Mouse (Mus musculus) hindbrain, embryonic 14.5 days (tissue): ENCODE data around the gene Ccdc78. TPM values are rescaled to one million over a fixed set of nuclear protein-coding genes. Genes with fewer than 3 reads are reported as not detected.
"Not testable (repeated sequence)": the region's sequence is repeated elsewhere in the genome, so short reads cannot be mapped to it uniquely, and the experiment has no call there.

Experiments used
- ATAC-seq: fragments of 200-750 bp; cut with Nextera tagmentation; 2 replicates; pipeline ENCODE4 v1.8.0; 2017; ENCODE audit warnings: moderate number of reproducible peaks, mild to moderate bottlenecking, moderate TSS enrichment, moderate library complexity; ENCODE audit not compliant: low FRiP score
- DNase-seq: peaks from one replicate; pipeline ENCODE4 v3.0.0-alpha.2; 2015; ENCODE audit warnings: low spot score
- H3K27ac ChIP-seq: fragments of 300-500 bp; sonication (generic); 2 replicates; pipeline ENCODE4 v1.5.1; 2014; ENCODE audit warnings: mild to moderate bottlenecking, moderate library complexity
- H3K27me3 ChIP-seq: fragments of 300-500 bp; sonication (generic); 2 replicates; pipeline ENCODE4 v1.6.1; 2014; ENCODE audit warnings: mild to moderate bottlenecking, low read length, mixed read lengths; ENCODE audit not compliant: control insufficient read depth, insufficient read depth
- H3K36me3 ChIP-seq: fragments of 300-500 bp; sonication (generic); replicated peaks from 2 replicates; pipeline ENCODE4 v1.6.1; 2014; ENCODE audit not compliant: control insufficient read depth, insufficient read depth
- H3K4me1 ChIP-seq: fragments of 300-500 bp; sonication (generic); replicated peaks from 2 replicates; pipeline ENCODE4 v1.6.1; 2014; ENCODE audit warnings: antibody characterized with exemption, low read length, mixed read lengths; ENCODE audit not compliant: control insufficient read depth, insufficient read depth
- H3K4me2 ChIP-seq: fragments of 300-500 bp; sonication (generic); replicated peaks from 2 replicates; pipeline ENCODE4 v1.6.1; 2014; ENCODE audit warnings: mild to moderate bottlenecking, moderate library complexity
- H3K4me3 ChIP-seq: fragments of 300-500 bp; sonication (generic); replicated peaks from 2 replicates; pipeline ENCODE4 v1.5.1; 2014; ENCODE audit warnings: mild to moderate bottlenecking, low read length
- H3K9ac ChIP-seq: fragments of 300-500 bp; sonication (generic); 2 replicates; pipeline ENCODE4 v1.6.1; 2014
- H3K9me3 ChIP-seq: fragments of 300-500 bp; sonication (generic); 2 replicates; pipeline ENCODE4 v1.6.1; 2016; ENCODE audit warnings: low read length; ENCODE audit not compliant: control insufficient read depth
- WGBS: fragments of 180-500 bp; shearing (Covaris S2); extraction: QIAGEN DNeasy Blood & Tissue Kit; methylation state at CpG from one replicate; pipeline ENCODE4 v1.1.7; 2014; 5-methylcytosine and 5-hydroxymethylcytosine counted together
- polyA plus RNA-seq: library from polyadenylated mRNA; unstranded; fragments of >200 nt; fragmentation: Nextera tagmentation; extraction: Ambion mirVana; gene quantifications from 2 replicates; pipeline ENCODE4 v1.2.1, GENCODE M21; 2014

Ccdc78 gene
- polyA plus RNA-seq, 1 experiment from 2014 or later = 0.41 TPM

- Histone ChIP-seq H3K27me3 (no peaks in the 10 kb centered on the region), H3K4me3 (no peak overlapping the region), H3K4me2 (peak overlapping the region; percentile 36), H3K4me1 (peaks cover 24% of the 10 kb centered on the region), H3K36me3 (no peaks in the 10 kb centered on the region), H3K27ac (peak overlapping the region; percentile 90), H3K9me3 (no peaks in the 10 kb centered on the region), H3K9ac (peak overlapping the region; percentile 43)
- DNase-seq (peak; percentile 81), ATAC-seq (peak; percentile 85)
- WGBS = 9% methylated on average over 10 of the region's 10 CpGs
Measured at GRCm38 (mm10) chr17:25802825-25803517, 16.6 kb downstream of the Ccdc78 start.

GRCm38 (mm10) chr17:25806507-25806906 is 20.1 kb downstream of the Ccdc78 start:
- H3K4me1 ChIP-seq = peaks cover 45% of the 10 kb centered on the region
- H3K27ac ChIP-seq = no peak overlapping the region
- DNase-seq (no peak), ATAC-seq (no peak)
- WGBS = 83% methylated on average over 4 of the region's 4 CpGs
- H3K36me3 ChIP-seq = no peaks in the 10 kb centered on the region
- no peaks in the 10 kb centered on the region for H3K27me3 ChIP-seq
- H3K4me2 ChIP-seq = no peak overlapping the region
- no peak overlapping the region for H3K4me3 ChIP-seq
- H3K9ac ChIP-seq = no peak overlapping the region
- no peaks in the 10 kb centered on the region for H3K9me3 ChIP-seq

GRCm38 (mm10) chr17:25807452-25807851 is 21.1 kb downstream of the Ccdc78 start:
- DNase-seq, H3K36me3 ChIP-seq, H3K27ac ChIP-seq, ATAC-seq, H3K27me3 ChIP-seq, H3K9ac ChIP-seq, H3K4me3 ChIP-seq, H3K9me3 ChIP-seq, H3K4me2 ChIP-seq: not testable (repeated sequence)
- 49% methylated on average over 2 of the region's 2 CpGs for WGBS
- H3K4me1 ChIP-seq = peaks cover 39% of the 10 kb centered on the region

- Histone ChIP-seq H3K27ac (peak overlapping the region; percentile 99), H3K4me1 (peaks cover 36% of the 10 kb centered on the region), H3K9me3 (no peaks in the 10 kb centered on the region), H3K27me3 (no peaks in the 10 kb centered on the region), H3K36me3 (no peaks in the 10 kb centered on the region), H3K9ac (peak overlapping the region; percentile 99), H3K4me2 (peak overlapping the region; percentile 99), H3K4me3 (peak overlapping the region; percentile 97)
- 24% methylated on average over 5 of the region's 5 CpGs for WGBS
- DNase-seq (no peak), ATAC-seq (no peak)
Measured at GRCm38 (mm10) chr17:25808028-25808427, 21.6 kb downstream of the Ccdc78 start.

- H3K36me3 ChIP-seq = no peaks in the 10 kb centered on the region
- H3K27ac ChIP-seq = peak within 1 kb of the TSS; percentile 99
- H3K4me1 ChIP-seq = peaks cover 33% of the 10 kb centered on the region
- H3K4me3 ChIP-seq = peak within 1 kb of the TSS; percentile 97
- H3K27me3 ChIP-seq = no peaks in the 10 kb centered on the region
- under 1% methylated on average over 58 of the region's 100 CpGs for WGBS
- H3K4me2 ChIP-seq = peak within 1 kb of the TSS; percentile 99
- H3K9me3 ChIP-seq = no peaks in the 10 kb centered on the region
- peak; percentile 92 for DNase-seq
- peak; percentile 88 for ATAC-seq
- H3K9ac ChIP-seq = peak within 1 kb of the TSS; percentile 99
Measured at GRCm38 (mm10) chr17:25808789-25809605, 22.6 kb downstream of the Ccdc78 start, which contains the start of gene Fbxl16. Gene Fbxl16 (plus strand): TSS chr17:25809085.

GRCm38 (mm10) chr17:25809606-25810340 is 23.4 kb downstream of the Ccdc78 start:
- ATAC-seq = peak; percentile 41
- Histone ChIP-seq H3K4me2 (peak overlapping the region; percentile 99), H3K27me3 (no peaks in the 10 kb centered on the region), H3K9ac (peak overlapping the region; percentile 99), H3K4me1 (peaks cover 31% of the 10 kb centered on the region), H3K4me3 (peak overlapping the region; percentile 97), H3K9me3 (no peaks in the 10 kb centered on the region), H3K36me3 (no peaks in the 10 kb centered on the region), H3K27ac (peak overlapping the region; percentile 99)
- DNase-seq = no peak
- 3% methylated on average over 24 of the region's 25 CpGs for WGBS

GRCm38 (mm10) chr17:25810890-25811289 is 24.5 kb downstream of the Ccdc78 start:
- WGBS = 80% methylated on average over 4 of the region's 4 CpGs
- Histone ChIP-seq H3K36me3 (no peaks in the 10 kb centered on the region), H3K27ac (no peak overlapping the region), H3K9ac (peak overlapping the region; percentile 99; the same call in 1 of the 2 replicates), H3K4me2 (peak overlapping the region; percentile 99), H3K9me3 (no peaks in the 10 kb centered on the region), H3K4me1 (peaks cover 31% of the 10 kb centered on the region), H3K4me3 (peak overlapping the region; percentile 97; the same call in 1 of the 2 replicates), H3K27me3 (no peaks in the 10 kb centered on the region)
- DNase-seq (no peak), ATAC-seq (no peak)

- Histone ChIP-seq H3K27me3 (peaks cover 12% of the 10 kb centered on the region; the same call in 1 of the 2 replicates), H3K36me3 (peaks cover 25% of the 10 kb centered on the region), H3K9ac (peak overlapping the region; percentile 44), H3K9me3 (no peaks in the 10 kb centered on the region), H3K27ac (no peak overlapping the region), H3K4me2 (peak overlapping the region; percentile 39), H3K4me3 (0 out of 2 replicates have a peak overlapping the region, but pooled peaks have one; percentile 2), H3K4me1 (peaks cover 25% of the 10 kb centered on the region)
- ATAC-seq (no peak), DNase-seq (peak; percentile 74)
- WGBS = 3% methylated on average over 20 of the region's 20 CpGs
Measured at GRCm38 (mm10) chr17:25813471-25813870, 27.1 kb downstream of the Ccdc78 start.

- ATAC-seq = no peak
- WGBS = 89% methylated on average over 11 of the region's 11 CpGs
Measured at GRCm38 (mm10) chr17:25817662-25818061, 31.3 kb downstream of the Ccdc78 start.

More at GRCm38 (mm10) chr17:25817662-25818061, 31.3 kb downstream of the Ccdc78 start:
- Histone ChIP-seq H3K27me3 (peaks cover 22% of the 10 kb centered on the region; the same call in 1 of the 2 replicates), H3K9me3 (no peaks in the 10 kb centered on the region), H3K36me3 (peaks cover 44% of the 10 kb centered on the region), H3K4me2 (no peak overlapping the region), H3K4me3 (no peak overlapping the region), H3K27ac (no peak overlapping the region), H3K4me1 (peaks cover 9% of the 10 kb centered on the region), H3K9ac (no peak overlapping the region)
- DNase-seq = no peak
